Mouse (Mus musculus): ENCODE results near the gene Slc17a7. TPM values are rescaled to one million over a fixed set of nuclear protein-coding genes. Genes with fewer than 3 reads are reported as not detected.
"Not testable (repeated sequence)": the region's sequence is repeated elsewhere in the genome, so short reads cannot be mapped to it uniquely, and the experiment has no call there.

The Slc17a7 gene
- total RNA-seq, 2 experiments from 2014 or later = 6.1 to 6.7 TPM

DNA sequence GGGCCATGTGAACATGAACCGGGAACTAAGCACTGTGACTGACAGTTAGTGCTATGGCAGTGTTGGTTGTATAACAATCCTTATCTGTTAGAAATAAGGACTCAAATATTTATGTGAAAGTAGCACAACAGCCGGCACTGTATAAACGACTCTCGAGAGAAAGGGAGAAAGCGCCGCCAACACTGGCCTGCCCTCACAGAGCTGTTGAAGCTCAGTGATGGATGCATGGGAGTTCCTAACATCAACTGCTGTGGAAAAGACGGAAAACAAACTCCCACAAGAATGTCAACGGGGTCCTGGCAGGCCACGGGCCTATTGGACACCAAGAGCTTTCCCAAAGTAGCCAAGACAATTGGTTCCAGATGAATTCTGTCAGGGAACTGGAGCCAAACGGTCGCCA is 12.4 kb upstream of the Slc17a7 start:
- intact Hi-C loops (cut with DNase I) = no loop called here
- DNase-seq = peak; percentile 62 to 70

- DNase-seq; intact Hi-C loops (cut with DNase I): not testable (repeated sequence)
These were observed 10.7 kb upstream of the Slc17a7 start for GRCm38 (mm10) chr7:45153052-45153451.

DNA sequence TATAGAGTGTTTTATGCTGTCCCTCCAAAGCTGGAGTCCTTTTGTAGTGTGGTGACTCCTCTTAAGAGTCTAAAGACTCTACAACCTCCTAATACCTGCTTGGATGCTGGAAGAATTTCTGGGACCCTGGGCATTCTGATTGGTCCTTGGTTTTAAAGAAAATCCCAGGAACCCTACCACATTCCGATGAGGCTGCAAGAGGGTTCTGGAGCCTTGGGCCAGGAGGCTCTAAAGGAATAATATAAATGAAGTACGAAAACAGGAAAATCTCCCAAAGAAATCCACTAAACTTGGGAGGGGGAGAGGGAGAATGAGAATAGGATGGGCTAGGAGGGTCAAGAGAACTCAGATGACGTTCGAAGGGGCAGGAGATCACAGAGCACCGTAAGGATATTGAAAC is 10.2 kb upstream of the Slc17a7 start:
- intact Hi-C loops (cut with DNase I) = no loop called here

GRCm38 (mm10) chr7:45154096-45154992 is 9.4 kb upstream of the Slc17a7 start, which contains the start of the genes Pih1d1 and Aldh16a1:
TSS of gene Pih1d1 (plus strand) at chr7:45154303.
TSS of gene Aldh16a1 (minus strand) at chr7:45154584.
- DNase-seq = peak; percentile 98
- intact Hi-C loops (cut with DNase I) = no loop called here

More for the DNA sequence above, 10.2 kb upstream of the Slc17a7 start:
- no peak for DNase-seq

DNA sequence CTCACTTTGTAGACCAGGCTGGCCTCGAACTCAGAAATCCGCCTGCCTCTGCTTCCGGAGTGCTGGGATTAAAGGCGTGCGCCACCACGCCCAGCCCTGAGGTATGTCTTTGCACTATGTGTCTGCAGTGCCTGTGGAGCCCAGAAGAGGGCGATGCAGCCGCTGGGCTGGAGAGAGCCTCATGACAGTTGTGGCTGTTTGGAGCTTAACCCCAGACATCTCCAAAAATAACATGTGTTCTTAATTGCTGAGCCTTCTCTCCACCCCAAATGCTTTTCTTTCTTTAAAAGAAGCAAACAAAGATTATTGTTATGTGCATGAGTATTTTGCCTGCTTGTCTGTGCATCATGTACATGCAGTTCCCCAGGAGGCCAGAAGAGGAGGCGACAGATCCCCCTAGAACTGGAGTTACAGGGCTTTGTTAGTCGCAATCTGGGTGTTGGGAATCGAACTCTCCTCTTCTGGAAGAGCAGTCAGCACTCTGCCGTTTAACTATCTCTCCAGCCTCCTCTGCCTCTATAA is 8.7 kb upstream of the Slc17a7 start:
- intact Hi-C loops (cut with DNase I) = no loop called here
- peak; percentile 71 to 81 for DNase-seq

- DNase-seq = no peak
- intact Hi-C loops (cut with DNase I) = no loop called here
These were observed 8.2 kb upstream of the Slc17a7 start for GRCm38 (mm10) chr7:45155590-45155989.

DNA sequence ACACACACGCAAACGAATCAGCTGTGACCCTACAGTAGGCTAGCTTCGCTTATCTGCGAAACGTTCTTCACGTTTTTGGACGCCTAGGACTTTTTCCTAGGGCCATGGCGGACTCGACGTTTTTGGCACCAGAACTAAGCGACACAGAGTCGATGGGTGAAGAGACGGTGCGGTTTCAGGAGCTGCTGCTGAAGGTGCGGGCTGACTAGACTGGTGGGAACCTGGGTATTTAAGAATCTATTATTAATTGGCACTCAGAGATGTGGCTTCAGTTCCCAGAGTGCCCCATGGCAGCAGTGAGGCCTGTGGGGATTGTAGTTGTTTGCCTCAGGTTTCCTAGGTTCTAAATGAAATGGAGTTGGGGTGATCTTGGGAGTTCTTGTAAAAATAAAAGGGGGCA is 7.5 kb upstream of the Slc17a7 start:
- no peak for DNase-seq

DNA sequence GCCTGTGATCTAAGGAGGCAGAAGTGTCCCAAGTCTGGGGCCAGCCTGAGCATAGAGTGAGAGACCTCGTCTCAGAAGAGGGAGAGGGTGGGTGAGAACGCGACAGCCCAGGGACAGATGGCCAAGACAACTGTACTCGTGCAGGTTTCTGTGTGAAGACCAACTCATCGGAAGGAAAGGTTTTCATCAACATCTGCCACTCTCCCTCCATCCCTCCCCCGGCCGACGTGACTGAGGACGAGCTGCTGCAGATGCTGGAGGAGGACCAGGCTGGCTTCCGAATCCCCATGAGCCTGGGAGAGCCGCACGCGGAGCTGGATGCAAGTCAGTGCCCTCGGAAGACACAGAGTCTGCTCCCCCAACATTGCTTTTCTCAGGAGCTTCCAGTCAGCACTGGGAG is 6.3 kb upstream of the Slc17a7 start:
- DNase-seq = no peak
- intact Hi-C loops (cut with DNase I) = no loop called here

More for the DNA sequence above, 7.5 kb upstream of the Slc17a7 start:
- intact Hi-C loops (cut with DNase I) = no loop called here

DNA sequence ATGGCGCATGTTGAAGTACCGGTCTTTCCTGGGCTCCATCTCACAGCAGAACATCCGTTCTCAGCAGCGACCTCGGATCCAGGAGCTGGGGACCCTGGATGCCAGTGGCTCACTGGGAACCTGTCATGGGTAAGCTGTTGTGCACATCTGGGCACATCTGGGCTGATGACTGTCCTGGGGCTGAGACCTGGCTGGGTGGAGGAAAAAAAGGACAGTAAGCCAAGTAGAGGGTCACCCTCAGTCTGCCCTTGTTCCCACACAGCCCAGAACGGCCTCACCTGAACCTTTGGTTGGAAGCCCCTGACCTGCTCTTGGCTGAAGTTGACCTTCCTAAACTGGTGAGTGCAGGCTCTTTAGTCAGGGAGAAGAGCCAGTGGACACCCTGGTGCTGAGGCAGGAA is 4.8 kb upstream of the Slc17a7 start:
- no peak for DNase-seq
- intact Hi-C loops (cut with DNase I) = no loop called here

- DNase-seq = no peak
- intact Hi-C loops (cut with DNase I) = no loop called here
These were observed 3.4 kb upstream of the Slc17a7 start for GRCm38 (mm10) chr7:45160316-45160800.

DNA sequence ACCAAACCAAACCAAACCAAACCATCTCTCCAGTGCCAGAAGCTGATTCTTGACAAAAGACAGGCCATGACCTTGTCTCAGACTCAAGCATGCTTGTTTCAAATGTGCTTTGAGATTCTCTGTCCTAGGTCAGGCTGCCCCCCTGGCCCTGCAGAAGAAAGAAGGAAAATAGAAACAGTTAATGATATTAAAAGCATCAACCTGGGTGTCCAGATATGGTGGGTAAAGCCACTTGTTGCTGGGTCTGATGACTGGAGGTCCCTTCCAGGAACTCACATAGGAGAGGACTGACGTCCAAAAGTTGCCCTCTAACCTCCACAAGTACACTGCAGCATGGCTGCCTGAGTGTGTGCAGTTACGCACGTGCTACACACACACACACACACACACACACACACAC is 2.9 kb upstream of the Slc17a7 start:
- intact Hi-C loops (cut with DNase I) = no loop called here
- DNase-seq = no peak

DNA sequence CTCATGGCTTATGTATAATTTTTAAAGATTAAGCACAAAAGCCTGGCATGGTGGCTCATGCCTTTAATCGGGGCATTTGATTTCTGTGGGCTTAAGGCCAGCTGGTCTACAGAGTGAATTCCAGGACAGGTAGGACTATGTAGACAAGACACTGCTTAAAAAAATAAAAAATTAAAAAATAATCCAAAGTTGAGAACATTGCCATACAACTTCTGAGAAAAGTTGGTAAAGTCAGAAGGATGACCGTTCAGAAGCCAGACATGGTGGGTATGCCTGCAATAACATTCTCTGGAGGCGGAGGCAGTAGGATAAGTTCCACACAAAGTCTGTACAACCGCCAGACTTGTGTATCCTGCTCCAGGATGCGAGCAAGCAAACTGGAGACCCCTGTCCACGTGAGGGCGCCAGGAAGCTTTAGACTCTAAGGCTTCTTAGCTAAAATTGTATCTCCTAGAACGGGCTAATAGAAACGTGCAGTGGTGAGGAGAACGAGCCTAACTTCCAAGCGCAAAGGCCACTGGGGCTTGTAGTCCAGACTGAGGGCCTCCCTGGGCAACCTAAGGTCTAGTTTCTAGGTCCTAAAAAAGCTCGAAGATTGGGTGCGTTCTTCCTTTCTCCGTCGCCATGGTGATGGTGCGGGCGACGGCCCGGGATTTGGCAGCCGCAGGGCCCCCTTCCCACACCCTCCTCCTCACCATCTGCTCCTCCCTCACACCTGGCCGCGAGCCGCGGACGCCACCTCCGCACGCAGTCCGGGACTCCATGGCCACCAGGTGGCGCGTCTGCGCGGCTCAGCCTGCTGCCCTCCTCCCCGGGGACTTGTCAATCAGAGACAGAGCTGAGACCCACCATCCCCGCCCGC is 1.9 kb upstream of the Slc17a7 start:
- intact Hi-C loops (cut with DNase I) = loop anchor here (1.0 to 2.0 kb wide), 2 partner anchors 36 to 137 kb away; no protein-coding TSS in a partner anchor
- peak; percentile 93 to 94 for DNase-seq

DNA sequence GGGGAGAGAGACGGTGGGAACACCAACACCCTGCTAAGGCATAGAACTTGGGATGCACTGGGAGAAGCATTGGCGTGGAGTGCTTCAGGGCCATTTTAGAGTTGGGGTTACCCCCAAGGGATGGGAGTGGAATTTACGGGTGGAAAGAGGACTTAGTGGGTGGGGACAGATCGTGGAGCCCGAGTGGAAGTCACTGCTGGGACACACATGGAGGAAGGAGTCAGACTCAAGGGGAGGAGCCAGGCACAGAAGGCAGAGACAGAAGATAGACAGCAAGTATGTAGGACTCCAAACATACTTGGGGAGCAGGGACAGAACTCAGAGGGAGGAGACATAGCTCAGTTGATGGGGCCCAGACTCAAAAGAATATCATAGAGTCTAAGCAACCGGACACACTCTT is 1.2 kb upstream of the Slc17a7 start:
- no peak for DNase-seq
- intact Hi-C loops (cut with DNase I) = loop anchor here (1.0 to 2.0 kb wide), 2 partner anchors 36 to 136 kb away; no protein-coding TSS in a partner anchor

DNA sequence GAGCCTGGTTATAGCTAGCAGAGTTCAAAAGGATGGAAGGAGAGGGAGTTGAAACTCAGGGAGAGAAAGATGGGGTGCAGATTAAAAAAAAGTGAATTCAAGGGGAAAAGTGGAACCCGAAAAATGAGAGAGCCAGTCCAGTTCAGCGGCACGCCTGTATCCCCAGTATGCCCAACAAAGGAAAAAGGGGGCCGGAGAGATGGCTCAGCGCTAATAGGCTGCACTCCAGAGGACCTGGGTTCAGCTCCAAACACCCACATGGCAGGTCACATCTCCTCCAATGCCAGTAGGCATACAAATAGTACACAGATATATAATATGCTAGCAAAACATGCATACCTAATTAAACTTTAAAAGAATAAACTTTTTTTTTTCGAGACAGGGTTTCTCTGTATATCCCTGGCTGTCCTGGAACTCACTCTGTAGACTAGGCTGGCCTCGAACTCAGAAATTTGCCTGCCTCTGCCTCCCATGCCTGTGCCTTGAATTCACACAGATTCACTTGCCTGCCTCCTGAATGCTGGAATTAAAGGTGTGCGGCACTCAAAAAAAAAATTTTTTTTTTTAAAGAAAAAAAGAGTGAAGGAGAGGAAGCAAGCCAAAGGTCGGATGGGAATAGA is 643 bp upstream of the Slc17a7 start:
- intact Hi-C loops (cut with DNase I) = loop anchor here (1.0 to 2.0 kb wide), 2 partner anchors 35 to 136 kb away; no protein-coding TSS in a partner anchor
- no peak for DNase-seq

- no peak for DNase-seq
- intact Hi-C loops (cut with DNase I) = no loop called here
These were observed 1.1 kb downstream of the Slc17a7 start for GRCm38 (mm10) chr7:45164833-45165232.

DNA sequence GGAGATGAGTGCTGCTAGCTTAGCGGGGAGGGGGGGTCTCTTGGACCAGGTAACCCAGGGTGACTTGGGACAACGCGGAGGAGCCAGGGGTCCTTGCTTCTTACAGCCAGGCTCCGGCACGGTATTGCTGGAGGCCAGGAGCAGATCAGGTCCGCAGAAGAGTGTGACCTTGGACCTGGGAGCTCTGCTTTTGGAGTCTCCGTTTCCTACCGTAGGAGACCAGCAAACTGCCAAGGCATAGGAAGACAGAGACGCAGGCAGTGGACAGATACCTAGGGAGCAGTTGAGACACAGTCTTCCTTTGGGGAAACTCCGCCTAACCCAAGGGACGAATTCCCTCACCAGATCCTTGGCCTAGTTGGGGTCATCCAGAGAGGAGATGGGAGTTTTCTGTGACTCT is 2.0 kb downstream of the Slc17a7 start:
- intact Hi-C loops (cut with DNase I) = no loop called here
- no peak for DNase-seq

GRCm38 (mm10) chr7:45166950-45167401 is 3.2 kb downstream of the Slc17a7 start:
- DNase-seq = no peak
- intact Hi-C loops (cut with DNase I) = no loop called here

- DNase-seq = no peak
- intact Hi-C loops (cut with DNase I) = no loop called here
These were observed 4.2 kb downstream of the Slc17a7 start for GRCm38 (mm10) chr7:45167761-45168445.

- intact Hi-C loops (cut with DNase I) = no loop called here
- no peak for DNase-seq
These were observed 4.9 kb downstream of the Slc17a7 start for GRCm38 (mm10) chr7:45168656-45169055.

- intact Hi-C loops (cut with DNase I) = no loop called here
- DNase-seq = no peak
These were observed 5.7 kb downstream of the Slc17a7 start for GRCm38 (mm10) chr7:45169495-45169894.

Data from heart, postnatal 10 days (tissue).